Mouse (Mus musculus) limb, embryonic 14.5 days (tissue): Measurements from ENCODE around the gene Nek2. TPM values are rescaled to one million over a fixed set of nuclear protein-coding genes. Genes with fewer than 3 reads are reported as not detected.

ENCODE experiments used
- ATAC-seq: fragments of 200-750 bp; cut with Nextera tagmentation; 2 replicates; pipeline ENCODE4 v1.8.0; 2017; ENCODE audit warnings: low read depth, moderate number of reproducible peaks, moderate TSS enrichment; ENCODE audit not compliant: low FRiP score
- DNase-seq: peaks from one replicate; pipeline ENCODE4 v3.0.0-alpha.2; 2015; ENCODE audit warnings: low spot score
- H3K27ac ChIP-seq: fragments of 300-500 bp; sonication (generic); replicated peaks from 2 replicates; pipeline ENCODE4 v1.5.1; 2014; ENCODE audit warnings: low read depth, mild to moderate bottlenecking, low read length, moderate library complexity, mixed read lengths
- H3K27me3 ChIP-seq: fragments of 300-500 bp; sonication (generic); 2 replicates; pipeline ENCODE4 v1.6.1; 2014; ENCODE audit warnings: low read length, mixed read lengths; ENCODE audit not compliant: control insufficient read depth, insufficient read depth
- H3K36me3 ChIP-seq: fragments of 300-500 bp; sonication (generic); 2 replicates; pipeline ENCODE4 v1.6.1; 2014; ENCODE audit warnings: mild to moderate bottlenecking, low read length, moderate library complexity, mixed read lengths; ENCODE audit not compliant: control insufficient read depth, insufficient read depth
- H3K4me1 ChIP-seq: fragments of 300-500 bp; sonication (generic); 2 replicates; pipeline ENCODE4 v1.6.1; 2014; ENCODE audit warnings: antibody characterized with exemption, low read length, mixed read lengths; ENCODE audit not compliant: control insufficient read depth, insufficient read depth
- H3K4me2 ChIP-seq: fragments of 300-500 bp; sonication (generic); replicated peaks from 2 replicates; pipeline ENCODE4 v1.6.1; 2014; ENCODE audit warnings: low read depth, mild to moderate bottlenecking, low read length, moderate library complexity; ENCODE audit not compliant: severe bottlenecking
- H3K4me3 ChIP-seq: fragments of 300-500 bp; sonication (generic); replicated peaks from 2 replicates; pipeline ENCODE4 v1.5.1; 2014; ENCODE audit warnings: low read length
- H3K9ac ChIP-seq: fragments of 300-500 bp; sonication (generic); 2 replicates; pipeline ENCODE4 v1.6.1; 2014; ENCODE audit warnings: mild to moderate bottlenecking, low read depth, low read length, moderate library complexity; ENCODE audit not compliant: severe bottlenecking
- H3K9me3 ChIP-seq: fragments of 300-500 bp; sonication (generic); 2 replicates; pipeline ENCODE4 v1.6.1; 2016; ENCODE audit warnings: low read length; ENCODE audit not compliant: control insufficient read depth
- POLR2A ChIP-seq: fragments of 200-500 bp; IDR thresholded peaks from 2 replicates; pipeline ENCODE4 v1.8.0; 2012; ENCODE audit warnings: inconsistent platforms, mild to moderate bottlenecking, moderate library complexity, borderline replicate concordance; ENCODE audit not compliant: insufficient read depth, insufficient read length; ENCODE audit errors: extremely low read depth
- WGBS: fragments of 180-500 bp; shearing (Covaris S2); extraction: QIAGEN DNeasy Blood & Tissue Kit; methylation state at CpG from one replicate; pipeline ENCODE4 v1.1.7; 2014; 5-methylcytosine and 5-hydroxymethylcytosine counted together
- polyA plus RNA-seq, 2 experiments: library from polyadenylated mRNA; depleted of rRNA in 1 of 2; stranded (reverse) in 1 of 2; unstranded in 1 of 2; fragments of >200 nt; fragmentation: Nextera tagmentation in 1 of 2; extraction: Ambion mirVana in 1 of 2; gene quantifications; 2 replicates each; pipeline versions ENCODE4 v1.2.1 to v1.2.3; 2012 to 2014

Gene Nek2
- polyA plus RNA-seq, 2 experiments = 12.8 to 25.8 TPM

GRCm38 (mm10) chr1:191880247-191880646, 59.0 kb downstream of the Nek2 start:
- H3K4me3 ChIP-seq = no peak overlapping the region
- no peaks in the 10 kb centered on the region for H3K9me3 ChIP-seq
- H3K9ac ChIP-seq = no peak overlapping the region
- WGBS = 96% methylated on average over 3 of the region's 3 CpGs
- no peak for ATAC-seq
- TF ChIP-seq POLR2A = no peak
- no peaks in the 10 kb centered on the region for H3K27me3 ChIP-seq
- no peak overlapping the region for H3K4me2 ChIP-seq
- no peaks in the 10 kb centered on the region for H3K36me3 ChIP-seq
- no peak for DNase-seq
- no peak overlapping the region for H3K27ac ChIP-seq
- H3K4me1 ChIP-seq = 0 out of 2 replicates have a peak, but pooled peaks cover 2% of the 10 kb centered on the region

- Histone ChIP-seq H3K4me1 (0 out of 2 replicates have a peak, but pooled peaks cover 2% of the 10 kb centered on the region), H3K36me3 (no peaks in the 10 kb centered on the region), H3K9me3 (no peaks in the 10 kb centered on the region), H3K4me3 (no peak overlapping the region), H3K27me3 (no peaks in the 10 kb centered on the region), H3K4me2 (no peak overlapping the region), H3K27ac (no peak overlapping the region), H3K9ac (no peak overlapping the region)
- no peak for TF ChIP-seq POLR2A
- WGBS = 49% methylated on average over 8 of the region's 8 CpGs
- ATAC-seq (no peak), DNase-seq (no peak)
Measured at GRCm38 (mm10) chr1:191880921-191881609, 59.8 kb downstream of the Nek2 start.

GRCm38 (mm10) chr1:191881663-191882062, 60.4 kb downstream of the Nek2 start:
- Histone ChIP-seq H3K36me3 (no peaks in the 10 kb centered on the region), H3K4me2 (no peak overlapping the region), H3K4me1 (0 out of 2 replicates have a peak, but pooled peaks cover 2% of the 10 kb centered on the region), H3K4me3 (no peak overlapping the region), H3K9ac (no peak overlapping the region), H3K27me3 (no peaks in the 10 kb centered on the region), H3K27ac (no peak overlapping the region), H3K9me3 (no peaks in the 10 kb centered on the region)
- ATAC-seq (no peak), DNase-seq (no peak)
- TF ChIP-seq POLR2A = no peak
- 70% methylated on average over 2 of the region's 2 CpGs for whole genome bisulfite sequencing

Other genes starting within 250 kb of the Nek2 start
- 27.3 and 30.0 TPM in 2 replicates for gene Dtl, start 245.9 kb upstream of the Nek2 start, polyA plus RNA-seq (2012; rRNA removed)
- 42.9 and 47.0 TPM in 2 replicates for gene Dtl, start 245.9 kb upstream of the Nek2 start, polyA plus RNA-seq (2014; fragmentation: Nextera tagmentation; extraction: Ambion mirVana)
- gene Ints7, start 245.8 kb upstream of the Nek2 start, polyA plus RNA-seq (2012; rRNA removed) = 61.8 and 72.5 TPM in 2 replicates
- 39.9 and 46.1 TPM in 2 replicates for gene Ints7, start 245.8 kb upstream of the Nek2 start, polyA plus RNA-seq (2014; fragmentation: Nextera tagmentation; extraction: Ambion mirVana)
- 24.7 and 24.8 TPM in 2 replicates for gene Lpgat1, start 103.6 kb upstream of the Nek2 start, polyA plus RNA-seq (2012; rRNA removed)
- gene Lpgat1, start 103.6 kb upstream of the Nek2 start, polyA plus RNA-seq (2014; fragmentation: Nextera tagmentation; extraction: Ambion mirVana) = 39.9 and 45.4 TPM in 2 replicates
- gene Slc30a1, start 85.3 kb downstream of the Nek2 start, polyA plus RNA-seq (2012; rRNA removed) = 6.7 and 7.3 TPM in 2 replicates
- gene Slc30a1, start 85.3 kb downstream of the Nek2 start, polyA plus RNA-seq (2014; fragmentation: Nextera tagmentation; extraction: Ambion mirVana) = 3.2 and 3.6 TPM in 2 replicates
- 0.50 and 0.55 TPM in 2 replicates for gene Rd3, start 155.9 kb downstream of the Nek2 start, polyA plus RNA-seq (2012; rRNA removed)
- gene Rd3, start 155.9 kb downstream of the Nek2 start, polyA plus RNA-seq (2014; fragmentation: Nextera tagmentation; extraction: Ambion mirVana) = 0.14 and 0.91 TPM in 2 replicates